Mouse (Mus musculus) c-Kit-positive CD71-negative TER-119-negative erythroid progenitor cells, embryonic 14.5 days (primary cell): Measurements from ENCODE around the gene 1700088E04Rik.

ENCODE experiments used
- DNase-seq: peaks from one replicate; pipeline ENCODE4 v3.0.0-alpha.2; 2013; ENCODE audit warnings: low read depth

The 1700088E04Rik gene

GRCm38 (mm10) chr15:79099456-79099855 lies 41.6 kb downstream of the 1700088E04Rik start:
- no peak for DNase-seq

DNA sequence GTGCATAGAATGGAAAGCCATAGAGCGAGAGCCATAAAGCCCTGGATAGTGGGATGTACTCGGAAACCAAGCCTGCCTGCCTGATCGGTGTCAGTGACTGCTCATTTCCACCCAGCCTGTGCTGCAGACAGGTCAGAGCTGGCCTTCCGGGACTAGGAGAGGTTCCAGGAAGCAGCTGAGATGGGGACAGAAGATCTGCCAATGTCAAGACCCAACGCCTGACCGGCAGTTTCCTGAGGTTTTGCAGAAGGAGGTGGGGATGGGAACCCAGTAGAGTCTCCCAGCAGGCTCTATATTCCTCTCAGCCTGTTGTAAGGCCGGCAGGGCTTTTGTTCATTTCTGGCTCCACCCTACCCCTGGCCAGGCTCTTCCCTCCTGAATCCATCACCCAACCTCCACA lies 42.2 kb downstream of the 1700088E04Rik start:
- no peak for DNase-seq

GRCm38 (mm10) chr15:79098220-79098619 lies 42.8 kb downstream of the 1700088E04Rik start:
- no peak for DNase-seq

DNA sequence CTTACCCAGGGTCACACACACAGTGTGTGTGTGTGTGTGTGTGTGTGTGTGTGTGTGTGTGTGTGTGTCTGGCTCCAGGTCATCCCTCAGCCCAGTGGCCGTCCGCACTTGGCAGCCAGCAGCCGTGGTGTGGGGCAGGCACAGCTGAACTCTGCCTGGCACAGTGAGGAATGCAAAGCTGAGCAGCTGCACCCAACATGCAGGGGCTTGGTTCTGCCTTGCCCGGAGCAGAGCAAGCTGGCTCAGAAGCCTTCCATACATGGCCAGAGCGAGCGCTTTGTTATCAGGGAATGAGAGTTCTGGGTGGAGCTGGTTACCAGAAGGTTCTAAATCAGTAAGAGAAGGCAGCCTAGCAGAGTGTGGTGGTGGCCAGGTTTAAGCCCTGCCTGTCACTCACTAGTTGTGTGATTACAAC lies 43.4 kb downstream of the 1700088E04Rik start:
- DNase-seq: no peak

DNA sequence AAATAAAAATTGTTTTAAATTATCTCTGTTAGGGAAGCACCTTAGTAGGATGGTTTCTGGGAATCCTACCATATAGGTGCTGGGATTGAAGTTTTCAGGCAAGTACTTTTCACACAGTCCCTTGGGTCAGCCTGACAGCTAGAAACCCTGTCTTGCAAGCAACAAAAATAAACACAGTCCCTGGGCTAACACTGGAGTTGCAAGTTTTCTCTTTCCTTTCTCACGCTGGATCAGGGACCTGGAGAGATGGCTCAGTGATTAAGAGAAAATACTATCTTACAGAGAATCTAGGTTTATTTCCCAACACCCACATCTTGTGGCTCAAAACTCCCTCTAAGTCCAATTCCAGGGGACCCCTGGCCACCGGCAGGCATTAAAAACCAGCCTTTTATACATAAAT lies 43.9 kb downstream of the 1700088E04Rik start:
- no peak for DNase-seq

DNA sequence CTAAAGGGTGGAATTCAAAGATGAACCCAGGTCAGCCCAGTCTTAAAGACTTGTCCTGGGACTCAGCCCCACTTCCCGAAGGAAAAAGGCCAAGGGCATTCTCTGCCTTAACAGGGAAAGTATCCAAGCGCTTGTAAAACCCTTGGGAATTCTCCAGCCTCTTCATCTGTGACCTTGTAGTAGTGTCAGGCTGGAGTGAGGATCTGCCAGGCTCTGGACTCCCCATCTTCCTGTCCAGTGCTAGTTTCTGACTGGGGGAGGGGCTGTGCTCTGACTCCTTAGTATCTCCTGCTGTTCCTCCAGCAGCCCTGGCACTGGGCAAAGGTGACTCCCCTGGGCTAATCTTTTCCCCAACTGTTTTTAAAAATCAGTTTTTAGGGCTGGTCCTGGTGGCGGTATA lies 44.5 kb downstream of the 1700088E04Rik start:
- DNase-seq: no peak

- no peak for DNase-seq
Measured at GRCm38 (mm10) chr15:79095483-79095882, 45.6 kb downstream of the 1700088E04Rik start.

DNA sequence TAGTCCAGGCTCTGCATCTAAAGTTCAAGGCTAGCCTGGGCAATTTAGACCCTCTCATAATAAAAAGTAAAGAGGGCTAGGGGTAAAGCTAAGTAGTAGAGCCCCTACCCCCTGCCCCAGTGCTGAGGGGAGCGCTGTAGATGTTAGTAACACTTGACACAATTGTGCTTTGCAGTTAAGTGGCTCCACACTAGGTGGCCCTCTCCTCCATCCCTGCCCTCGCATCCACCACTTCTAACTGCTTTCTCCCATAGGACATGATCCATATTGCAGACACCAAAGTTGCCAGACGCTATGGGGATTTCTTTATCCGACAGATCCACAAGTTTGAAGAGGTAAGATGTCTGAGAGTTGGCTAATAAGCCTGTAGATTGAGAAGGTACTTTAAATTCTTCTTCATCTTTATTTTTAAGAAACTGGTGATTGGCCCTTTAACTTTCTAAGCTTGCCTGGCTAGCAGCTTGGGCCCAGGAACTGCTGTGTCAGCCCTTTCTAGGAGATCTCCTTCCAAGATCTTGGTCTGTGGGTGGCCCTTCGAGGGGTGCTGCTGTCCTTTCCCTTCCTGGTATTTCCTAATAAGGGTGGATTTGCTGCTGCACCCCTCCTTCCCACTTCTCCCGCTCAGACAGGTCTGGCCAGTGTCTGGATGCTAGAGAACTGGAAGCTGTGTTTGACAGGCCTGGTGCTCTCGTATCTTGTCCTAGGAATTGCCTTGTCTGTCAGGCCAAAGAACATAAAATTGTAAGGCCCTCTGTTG lies 47.8 kb downstream of the 1700088E04Rik start:
- DNase-seq: no peak

DNA sequence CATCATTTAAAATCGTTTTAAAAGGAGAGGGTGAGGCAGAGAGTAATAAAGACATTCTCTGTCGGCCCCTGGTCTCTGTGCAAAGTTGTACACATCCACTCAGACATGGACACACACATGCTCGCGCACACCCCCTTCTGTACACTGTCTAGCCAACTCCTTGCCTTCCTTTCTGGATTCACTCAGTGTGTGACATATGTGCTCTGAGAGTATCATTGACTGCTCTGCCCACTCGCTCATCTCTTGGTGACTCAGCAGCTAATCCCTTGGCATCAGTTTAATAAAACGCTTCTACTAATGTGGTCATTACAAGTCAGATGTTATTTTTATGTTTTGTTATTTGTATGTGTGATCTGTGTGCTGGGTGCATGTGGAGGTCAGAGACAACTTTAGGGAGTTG lies 48.8 kb downstream of the 1700088E04Rik start:
- no peak for DNase-seq

DNA sequence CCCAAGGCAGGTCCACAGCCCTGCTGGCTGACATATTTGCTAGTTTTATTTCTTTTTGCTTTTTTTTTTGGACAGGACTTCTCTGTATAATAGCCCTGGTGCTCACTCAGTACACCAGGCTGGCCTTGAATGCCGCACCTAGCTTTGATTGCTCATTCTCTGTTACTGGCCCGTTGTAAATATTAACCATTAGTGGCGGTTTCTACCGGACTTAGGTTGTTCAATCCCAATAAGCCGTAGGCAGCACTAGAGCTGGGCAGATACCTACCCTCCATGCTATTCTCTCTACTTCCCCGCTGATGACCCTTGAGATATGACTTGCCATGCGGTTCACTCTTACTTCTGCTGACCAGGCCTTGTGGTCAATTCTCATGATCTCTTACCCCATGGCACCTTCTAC lies 61.5 kb downstream of the 1700088E04Rik start:
- DNase-seq: no peak
